Mouse (Mus musculus) monocyte, adult 59 days (primary cell): ENCODE data around the gene Upk1b. TPM values are rescaled to one million over a fixed set of nuclear protein-coding genes. Genes with fewer than 3 reads are reported as not detected.

ENCODE experiments used
- total RNA-seq, 2 experiments: library from RNA; stranded (reverse); gene quantifications; one replicate each; pipeline ENCODE4 v1.2.4; 2023

Upk1b gene
- total RNA-seq, result under 1 TPM; 0.82 to 0.84 TPM

GRCm38 (mm10) chr16:38800091-38800490, at the start of gene Upk1b:
TSS of gene Upk1b (minus strand) at chr16:38800328.

DNA sequence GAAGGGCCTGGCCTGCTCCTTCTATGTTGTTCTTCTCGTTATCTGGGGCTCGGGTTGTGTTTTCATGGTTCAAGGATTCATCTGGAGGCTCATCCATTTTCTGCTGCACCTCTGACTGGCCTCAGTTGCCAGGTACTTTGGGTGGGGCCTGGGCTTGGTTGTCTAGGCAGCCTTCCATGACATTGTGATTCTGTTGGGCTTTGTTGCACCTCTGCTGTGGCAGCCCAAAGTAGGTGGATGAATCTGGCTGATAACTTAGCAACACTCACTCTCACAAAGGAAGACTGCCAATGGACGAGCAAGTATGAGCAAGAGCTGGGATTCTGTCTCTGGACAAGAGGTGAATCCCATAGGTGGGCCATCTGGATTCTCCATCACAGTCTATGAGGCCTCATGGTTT, 28.5 kb upstream of the Upk1b start, which contains the start of gene 4930435E12Rik:
Gene 4930435E12Rik, minus strand, starts transcription at position 101 of the 400 bp plus-strand sequence.

GRCm38 (mm10) chr16:38742113-38742658, 57.9 kb downstream of the Upk1b start, which contains the start of gene B4galt4:
TSS of gene B4galt4 (plus strand) at chr16:38742264.

Other genes with a start within 250 kb of the Upk1b start
- gene Tmem39a, start 241.6 kb downstream of the Upk1b start, total RNA-seq, result 10 to 100 TPM; 49.3 to 59.9 TPM
- 10 to 100 TPM; 23.1 to 25.2 TPM for gene Arhgap31, start 87.1 kb downstream of the Upk1b start, total RNA-seq
- 10 to 100 TPM in 1 of 2 experiments, 1 to 10 TPM in 1; 9.1 to 11.2 TPM for gene B4galt4, start 58.1 kb downstream of the Upk1b start, total RNA-seq
- not detected for gene 4930435E12Rik, start 28.4 kb upstream of the Upk1b start, total RNA-seq
- not detected for gene Igsf11, start 92.3 kb upstream of the Upk1b start, total RNA-seq